Mouse (Mus musculus) ovary, postnatal 36 days (tissue): Measurements from ENCODE around the gene Vmn2r-ps130.
"Not testable (repeated sequence)": the region's sequence is repeated elsewhere in the genome, so short reads cannot be mapped to it uniquely, and the experiment has no call there.

Source experiments
- DNase-seq: peaks from one replicate; pipeline ENCODE4 v3.0.0; 2022; ENCODE audit warnings: low spot score, mixed read lengths

Vmn2r-ps130 gene

DNA sequence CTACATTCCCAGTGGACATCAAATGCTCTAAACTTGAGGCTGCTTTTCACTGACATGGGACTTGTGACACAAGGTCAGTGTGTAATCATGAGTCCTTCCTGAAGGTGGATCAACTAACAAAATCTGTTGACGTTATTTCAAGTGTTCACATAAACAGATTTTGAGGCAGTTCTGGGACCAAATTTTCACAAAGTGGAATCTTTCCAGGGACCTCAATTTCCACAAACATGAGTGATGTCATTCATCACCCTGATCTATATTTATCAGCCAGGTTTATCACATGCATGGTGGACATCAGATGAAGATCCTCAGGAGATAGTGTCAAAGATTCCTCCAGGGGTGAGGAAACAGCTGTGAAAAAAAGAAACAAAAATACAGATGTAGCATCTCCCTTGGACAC, at the start of gene Vmn2r-ps130:
Gene Vmn2r-ps130 (plus strand): TSS at position 301 of the 400 bp plus-strand sequence.
- DNase-seq, result not testable (repeated sequence)
